Mouse (Mus musculus): Measurements from ENCODE around the gene 4930404H24Rik.

- TF ChIP-seq TCF12 (IDR thresholded peaks at IDR 0.05; ENCODE audit: insufficient read depth, poor library complexity, severe bottlenecking) (no peak), POLR2A (IDR thresholded peaks at IDR 0.05; ENCODE audit: insufficient read length, low read depth) (no peak), USF1 (IDR thresholded peaks at IDR 0.05; ENCODE audit: low read depth) (no peak), POLR2AphosphoS2 (IDR thresholded peaks at IDR 0.05; ENCODE audit: insufficient read length, low read depth) (no peak), TCF3 (IDR thresholded peaks at IDR 0.05; ENCODE audit: insufficient read length, low read depth) (no peak)
Observed at GRCm38 (mm10) chr2:153453961-153454759, 38.4 kb upstream of the 4930404H24Rik start.

Data from myocyte (in vitro differentiated cells).